Mouse (Mus musculus) kidney, adult 18-20 months (tissue): ENCODE data around the gene Olfr1100.

Experiments used
- DNase-seq: peaks from one replicate; pipeline ENCODE4 v3.0.0; 2021

Olfr1100 gene

GRCm38 (mm10) chr2:86979854-86980253 is at the start of gene Olfr1100:
TSS of gene Olfr1100 (minus strand) at chr2:86979954.
- DNase-seq = no peak

GRCm38 (mm10) chr2:87026980-87027379 is 47.2 kb upstream of the Olfr1100 start, which contains the start of gene Olfr1104:
TSS of gene Olfr1104 (minus strand) at chr2:87027080.
- no peak for DNase-seq

GRCm38 (mm10) chr2:86998098-86998497 is 18.3 kb upstream of the Olfr1100 start, which contains the start of gene Olfr1102:
TSS of gene Olfr1102 (plus strand) at chr2:86998398.
- no peak for DNase-seq

GRCm38 (mm10) chr2:86991121-86991520 is 11.4 kb upstream of the Olfr1100 start, which contains the start of gene Olfr1101:
TSS of gene Olfr1101 (minus strand) at chr2:86991221.
- no peak for DNase-seq

GRCm38 (mm10) chr2:86960593-86960992 is 19.2 kb downstream of the Olfr1100 start, which contains the start of gene Olfr1099:
TSS of gene Olfr1099 (minus strand) at chr2:86960693.
- DNase-seq = no peak

GRCm38 (mm10) chr2:86926557-86926956 is 53.2 kb downstream of the Olfr1100 start:
- no peak for DNase-seq
